Mouse (Mus musculus) G1E (cell line): ENCODE data around the gene Erbb2.

Experiments used
- CTCF ChIP-seq: IDR thresholded peaks from 2 replicates; pipeline ENCODE4 v1.5.1; 2012; ENCODE audit warnings: low read depth, low read length, inconsistent platforms, mixed read lengths
- GATA1 ChIP-seq: IDR thresholded peaks from 2 replicates; pipeline ENCODE4 v1.6.1; 2012; ENCODE audit warnings: borderline replicate concordance, low read length, inconsistent platforms, mixed read lengths
- GATA2 ChIP-seq: IDR thresholded peaks from 2 replicates; pipeline ENCODE4 v1.6.1; 2012; ENCODE audit warnings: low read depth, low read length, inconsistent platforms, borderline replicate concordance
- POLR2AphosphoS5 ChIP-seq: IDR thresholded peaks from 2 replicates; pipeline ENCODE4 v1.6.1; 2012; ENCODE audit warnings: low read depth, low read length, inconsistent platforms; ENCODE audit not compliant: insufficient replicate concordance
- TAL1 ChIP-seq: conservative IDR thresholded peaks from 2 replicates; pipeline ENCODE4 v1.6.1; 2012; ENCODE audit warnings: low read depth, low read length, inconsistent platforms, mixed read lengths

DNA sequence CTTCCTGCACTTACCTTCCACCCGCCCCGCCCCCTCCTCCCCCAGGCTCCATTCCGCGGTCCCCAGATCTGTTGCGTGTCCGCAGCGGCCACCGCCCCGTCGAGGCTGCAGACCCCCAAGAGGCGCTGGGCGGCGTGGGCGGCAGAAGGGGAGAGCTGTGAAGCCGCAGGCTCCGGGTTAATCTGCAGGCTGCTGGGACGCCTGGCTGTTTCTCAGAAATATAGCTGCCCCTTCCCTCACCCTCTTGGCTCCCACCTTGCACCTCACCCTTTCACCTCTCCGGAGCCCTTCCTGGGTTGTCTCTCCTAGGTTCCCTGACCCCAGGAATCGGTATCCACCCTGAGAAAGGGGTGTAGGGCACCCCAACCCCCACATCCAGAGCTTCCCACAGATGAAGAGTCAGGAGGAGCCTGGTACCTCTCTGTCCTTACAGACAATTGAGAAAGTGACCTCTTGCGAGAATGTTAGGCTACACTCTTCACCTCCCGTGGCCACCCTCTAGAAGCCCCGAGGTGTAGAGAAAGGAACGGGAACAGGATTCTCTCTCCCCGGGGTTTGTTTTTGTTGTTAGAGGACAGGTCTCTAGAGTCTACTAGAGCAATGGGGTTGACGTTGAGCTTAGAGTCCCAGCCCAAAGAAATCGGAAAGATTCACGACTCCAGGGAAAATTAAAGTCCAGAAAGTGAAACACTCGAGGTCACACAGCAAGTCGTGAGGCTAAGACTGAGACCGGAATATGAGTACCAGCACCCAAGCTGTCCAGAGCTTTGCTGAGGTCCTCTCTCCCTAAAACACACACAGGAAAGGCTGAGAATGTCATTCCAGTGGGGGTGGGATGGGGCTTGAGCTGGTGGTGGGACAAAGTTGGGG, 46.1 kb downstream of the Erbb2 start:
- no peak for TF ChIP-seq TAL1
- TF ChIP-seq CTCF: no peak
- no peak for TF ChIP-seq GATA1
- no peak for TF ChIP-seq GATA2
- TF ChIP-seq POLR2AphosphoS5: no peak
